23 mouse cellular contexts compared by ENCODE assay signal in the genomic region with DNA sequence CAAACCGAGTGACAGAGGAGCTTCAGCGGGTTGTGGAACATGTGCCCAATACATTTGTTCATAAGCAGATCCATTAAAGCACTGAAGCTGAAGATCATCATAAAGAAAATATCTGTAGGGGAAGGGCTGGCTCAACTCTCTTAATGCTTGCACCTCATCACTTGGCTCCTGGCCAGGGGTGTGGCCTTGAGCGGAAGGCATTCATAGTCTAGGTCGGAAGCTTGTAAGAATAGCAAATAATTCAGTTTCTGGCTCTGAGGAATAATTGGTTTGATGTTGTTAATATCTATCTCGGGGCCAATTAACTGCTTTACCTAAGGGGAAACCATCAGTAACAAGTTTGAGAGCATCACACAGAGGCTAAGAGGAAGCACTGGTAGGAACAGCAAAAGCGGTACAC. TPM values are rescaled to one million over a fixed set of nuclear protein-coding genes. Genes with fewer than 3 reads are reported as not detected.
DNase-seq lines count a peak whose midpoint lies in the region; ATAC-seq and TF ChIP-seq lines count a peak whose summit lies in the region.
"Had no signal": no experiment of that assay in that cellular context is flagged by ENCODE, and none has a peak within 500 bp of the region (broad histone marks: within the 10 kb centered on the region; RNA-seq: fewer than 3 reads in every experiment).

No protein-coding gene starts in this region.

- no peaks in the 10 kb centered on the region for H3K27me3 ChIP-seq in heart, embryonic 10.5 days (ENCODE audit: insufficient read depth, poor library complexity, severe bottlenecking)
- H3K27me3 ChIP-seq in lung, postnatal 0 days (replicated peaks; ENCODE audit: insufficient read depth, low read length) = no peaks in the 10 kb centered on the region
- no peaks in the 10 kb centered on the region for H3K27me3 ChIP-seq in midbrain, embryonic 16.5 days (ENCODE audit: control insufficient read depth, insufficient read depth, low read depth, low read length)
- H3K27me3 ChIP-seq: lung, embryonic 15.5 days; midbrain, embryonic 15.5 days; neural tube, embryonic 15.5 days; stomach, embryonic 15.5 days had no signal

- H3K9me3 ChIP-seq in heart, embryonic 10.5 days = no peaks in the 10 kb centered on the region
- no peaks in the 10 kb centered on the region for H3K9me3 ChIP-seq in lung, postnatal 0 days (ENCODE audit: low read length)
- no peaks in the 10 kb centered on the region for H3K9me3 ChIP-seq in midbrain, embryonic 16.5 days (replicated peaks; ENCODE audit: control insufficient read depth, low read length, poor library complexity, severe bottlenecking)
- H3K9me3 ChIP-seq: lung, embryonic 15.5 days; midbrain, embryonic 15.5 days; neural tube, embryonic 15.5 days; stomach, embryonic 15.5 days had no signal

- ATAC-seq in lung, postnatal 0 days = no peak
- ATAC-seq in midbrain, embryonic 16.5 days = no peak
- ATAC-seq: forebrain, embryonic 14.5 days; hindbrain, postnatal 0 days; midbrain, embryonic 15.5 days had no signal

- no peak overlapping the region for H3K27ac ChIP-seq in heart, embryonic 10.5 days
- H3K27ac ChIP-seq in lung, postnatal 0 days (ENCODE audit: low read length) = no peak overlapping the region
- H3K27ac ChIP-seq in midbrain, embryonic 16.5 days (ENCODE audit: low read length) = no peak overlapping the region
- H3K27ac ChIP-seq: hindbrain, postnatal 0 days; lung, embryonic 15.5 days; midbrain, embryonic 15.5 days; neural tube, embryonic 15.5 days; stomach, embryonic 15.5 days had no signal

- no peak for TF ChIP-seq EP300 in lung, postnatal 0 days (IDR thresholded peaks at IDR 0.05)

- no peaks in the 10 kb centered on the region for H3K36me3 ChIP-seq in heart, embryonic 10.5 days
- no peaks in the 10 kb centered on the region for H3K36me3 ChIP-seq in lung, postnatal 0 days (ENCODE audit: insufficient read depth, low read length)
- H3K36me3 ChIP-seq in midbrain, embryonic 16.5 days (ENCODE audit: control insufficient read depth, insufficient read depth, low read length) = no peaks in the 10 kb centered on the region
- H3K36me3 ChIP-seq: lung, embryonic 15.5 days; midbrain, embryonic 15.5 days; neural tube, embryonic 15.5 days; stomach, embryonic 15.5 days had no signal

- peak; percentile 29 for DNase-seq in heart, adult 11 months
- no peak for DNase-seq in heart, embryonic 10.5 days (ENCODE audit: low spot score)
- DNase-seq in lung, postnatal 0 days (ENCODE audit: low spot score) = peak; percentile 12
- no peak for DNase-seq in lung, adult 18-20 months
- DNase-seq in adrenal gland, adult 2 months = peak; percentile 39
- peak; percentile 5 for DNase-seq in lung, postnatal 36 days
- DNase-seq: B cell, adult 2 months; cerebellum, adult 2 months; gastrocnemius, postnatal 14 days; kidney, adult 11 months; liver; right cerebral cortex, postnatal 25 days had no signal

- no peak overlapping the region for H3K4me2 ChIP-seq in lung, postnatal 0 days (replicated peaks; ENCODE audit: low read depth, low read length)
- H3K4me2 ChIP-seq in midbrain, embryonic 16.5 days (ENCODE audit: low read length) = no peak overlapping the region
- H3K4me2 ChIP-seq: lung, embryonic 15.5 days; midbrain, embryonic 15.5 days; neural tube, embryonic 15.5 days; stomach, embryonic 15.5 days had no signal

- TF ChIP-seq CTCF in lung, postnatal 0 days (IDR thresholded peaks at IDR 0.05) = no peak

- H3K4me1 ChIP-seq in heart, embryonic 10.5 days = no peaks in the 10 kb centered on the region
- no peaks in the 10 kb centered on the region for H3K4me1 ChIP-seq in lung, postnatal 0 days (ENCODE audit: insufficient read depth, low read depth, low read length)
- H3K4me1 ChIP-seq in midbrain, embryonic 16.5 days (ENCODE audit: control insufficient read depth, insufficient read depth, low read length) = no peaks in the 10 kb centered on the region
- H3K4me1 ChIP-seq: midbrain, embryonic 15.5 days; neural tube, embryonic 15.5 days; stomach, embryonic 15.5 days had no signal

- no peak overlapping the region for H3K9ac ChIP-seq in lung, postnatal 0 days (replicated peaks; ENCODE audit: low read depth)
- H3K9ac ChIP-seq in midbrain, embryonic 16.5 days (ENCODE audit: low read depth, low read length) = no peak overlapping the region
- H3K9ac ChIP-seq: lung, embryonic 15.5 days; midbrain, embryonic 15.5 days; neural tube, embryonic 15.5 days; stomach, embryonic 15.5 days had no signal

- H3K4me3 ChIP-seq in heart, embryonic 10.5 days = no peak overlapping the region
- H3K4me3 ChIP-seq in lung, postnatal 0 days (ENCODE audit: low read depth, low read length) = no peak overlapping the region
- no peak overlapping the region for H3K4me3 ChIP-seq in midbrain, embryonic 16.5 days (ENCODE audit: low read depth, low read length)
- H3K4me3 ChIP-seq: erythroblast, embryonic 14.5 days; lung, embryonic 15.5 days; midbrain, embryonic 15.5 days; neural tube, embryonic 15.5 days; stomach, embryonic 15.5 days had no signal

- 86% methylated on average over 6 of the region's 6 CpGs for WGBS in heart, embryonic 10.5 days
- WGBS in lung, postnatal 0 days = 63% methylated on average over 6 of the region's 6 CpGs
- WGBS in midbrain, embryonic 16.5 days = 79% methylated on average over 6 of the region's 6 CpGs

RNA-seq across cellular contexts. Expression of a gene that starts 52.2 kb away (rescaled TPM):
- 0.49 and 1.1 TPM in 2 replicates for polyA plus RNA-seq in heart, embryonic 10.5 days (2016; fragmentation: Nextera tagmentation; extraction: Ambion mirVana)
- polyA plus RNA-seq in lung, postnatal 0 days (2015; fragmentation: Nextera tagmentation; extraction: Ambion mirVana) = 0.54 and 0.81 TPM in 2 replicates
- 1 to 10 TPM; 1.2 to 6.4 TPM for total RNA-seq in adrenal gland, adult 2 months (2021)
- 9.7 and 15.3 TPM in 2 replicates for polyA plus RNA-seq in adrenal gland, adult 2 months (2012; rRNA removed)
- polyA plus RNA-seq in midbrain, embryonic 16.5 days (2015; fragmentation: Nextera tagmentation; extraction: Ambion mirVana) = 1.5 TPM in 2 replicates
- total RNA-seq: common myeloid progenitor, adult 5-6 weeks; hematopoietic stem cell, adult 5-6 weeks; megakaryocyte-erythroid progenitor cell, adult 5-6 weeks had no signal
- polyA plus RNA-seq: erythroblast, embryonic 14.5 days had no signal

RNA-seq across cellular contexts. Expression of a gene that starts 53.6 kb away (rescaled TPM):
- polyA plus RNA-seq in heart, embryonic 10.5 days (2016; fragmentation: Nextera tagmentation; extraction: Ambion mirVana) = 0.27 and 0.87 TPM in 2 replicates
- polyA plus RNA-seq in lung, postnatal 0 days (2015; fragmentation: Nextera tagmentation; extraction: Ambion mirVana) = 1.5 and 1.7 TPM in 2 replicates
- 10 to 100 TPM in 1 of 2 experiments, 1 to 10 TPM in 1; 9.1 to 19.3 TPM for total RNA-seq in adrenal gland, adult 2 months (2021)
- polyA plus RNA-seq in adrenal gland, adult 2 months (2012; rRNA removed) = 41.4 and 43.5 TPM in 2 replicates
- polyA plus RNA-seq in midbrain, embryonic 16.5 days (2015; fragmentation: Nextera tagmentation; extraction: Ambion mirVana) = 3.7 and 4.5 TPM in 2 replicates
- total RNA-seq: common myeloid progenitor, adult 5-6 weeks; hematopoietic stem cell, adult 5-6 weeks; megakaryocyte-erythroid progenitor cell, adult 5-6 weeks had no signal
- polyA plus RNA-seq: erythroblast, embryonic 14.5 days had no signal

Comparison
In these comparisons a context has a peak if more than half of its experiments do, and no peak if none do; other contexts are left out.
1. DNase-seq: peak in heart, adult 11 months (single experiment), lung, postnatal 0 days (single experiment), adrenal gland, adult 2 months (single experiment) and lung, postnatal 36 days (single experiment); none in heart, embryonic 10.5 days (single experiment) and lung, adult 18-20 months (0 of 2).